Comparison of ENCODE assay signal across 14 mouse cellular contexts in the genomic region with DNA sequence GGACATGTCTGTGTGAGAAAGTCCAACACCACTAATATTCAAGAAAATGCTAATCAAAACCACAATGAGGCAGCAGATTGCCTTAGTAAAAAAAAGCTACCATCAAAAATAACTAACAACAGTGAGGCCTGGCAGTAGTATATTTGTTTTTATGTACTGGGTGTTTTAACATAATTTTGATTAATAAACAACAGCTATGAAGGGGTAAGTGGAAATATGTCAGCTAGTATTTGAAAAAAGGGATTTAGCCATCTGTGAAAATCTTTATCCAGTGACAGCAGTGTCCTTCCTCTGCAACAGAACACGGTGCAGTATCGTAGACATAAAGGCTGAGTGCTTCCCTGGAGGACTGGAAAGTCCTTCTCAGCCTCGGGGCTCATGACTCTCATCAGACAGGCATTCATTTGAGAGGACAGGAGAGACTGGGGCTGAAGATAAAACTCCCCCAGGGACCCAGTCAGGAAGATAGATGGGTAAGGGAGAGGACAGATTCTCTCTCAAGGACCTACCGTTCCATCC.
"Had no signal": no experiment of that assay in that cellular context is flagged by ENCODE, and none has a peak within 500 bp of the region (broad histone marks: within the 10 kb centered on the region; RNA-seq: fewer than 3 reads in every experiment).

No protein-coding gene starts in this region.

- H3K4me3 ChIP-seq: liver, embryonic 15.5 days; neural tube, embryonic 12.5 days had no signal

- H3K9ac ChIP-seq: liver, embryonic 15.5 days; lung, embryonic 14.5 days; neural tube, embryonic 12.5 days had no signal

- DNase-seq: kidney, adult 8-10 months; kidney, postnatal 25 days; layer of hippocampus, adult 9-11 months; lung, embryonic 14.5 days; lung, postnatal 10 days; lung, postnatal 4 days; thymus, postnatal 4 days had no signal

- H3K4me2 ChIP-seq: liver, embryonic 11.5 days; liver, embryonic 15.5 days; lung, embryonic 14.5 days; neural tube, embryonic 12.5 days had no signal

- H3K27me3 ChIP-seq: liver, embryonic 15.5 days; neural tube, embryonic 12.5 days had no signal

- H3K36me3 ChIP-seq: liver, embryonic 15.5 days; neural tube, embryonic 12.5 days had no signal

- ATAC-seq: inflammation-experienced regulatory T-cells, adult 6 months; intestine, postnatal 0 days; midbrain, embryonic 16.5 days had no signal

- H3K9me3 ChIP-seq: liver, embryonic 15.5 days; neural tube, embryonic 12.5 days had no signal

- H3K4me1 ChIP-seq: liver, embryonic 15.5 days; neural tube, embryonic 12.5 days had no signal

- H3K27ac ChIP-seq: liver, embryonic 15.5 days; neural tube, embryonic 12.5 days; stomach, postnatal 0 days had no signal
